Mouse (Mus musculus) stomach, postnatal 0 days (tissue): ENCODE measurements around the gene Ypel2. TPM values are rescaled to one million over a fixed set of nuclear protein-coding genes. Genes with fewer than 3 reads are reported as not detected.

Source experiments
- ATAC-seq: fragments of 200-750 bp; cut with Nextera tagmentation; 2 replicates; pipeline ENCODE4 v1.8.0; 2017; ENCODE audit not compliant: low FRiP score, low TSS enrichment
- DNase-seq: peaks from one replicate; pipeline ENCODE4 v3.0.0-alpha.2; 2016; ENCODE audit warnings: low spot score
- H3K27ac ChIP-seq: fragments of 300-500 bp; sonication (generic); replicated peaks from 2 replicates; pipeline ENCODE4 v1.5.1; 2014; ENCODE audit warnings: mild to moderate bottlenecking, control low read depth
- H3K27me3 ChIP-seq: fragments of 300-500 bp; sonication (generic); 2 replicates; pipeline ENCODE4 v1.6.1; 2014; ENCODE audit warnings: low read length; ENCODE audit not compliant: control insufficient read depth, insufficient read depth
- H3K36me3 ChIP-seq: fragments of 300-500 bp; sonication (generic); 2 replicates; pipeline ENCODE4 v1.6.1; 2014; ENCODE audit warnings: low read length, mixed read lengths; ENCODE audit not compliant: control insufficient read depth, insufficient read depth
- H3K4me1 ChIP-seq: fragments of 300-500 bp; sonication (generic); replicated peaks from 2 replicates; pipeline ENCODE4 v1.6.1; 2014; ENCODE audit warnings: antibody characterized with exemption; ENCODE audit not compliant: control insufficient read depth, insufficient read depth
- H3K4me2 ChIP-seq: fragments of 300-500 bp; sonication (generic); replicated peaks from 2 replicates; pipeline ENCODE4 v1.6.1; 2014; ENCODE audit warnings: low read depth, mild to moderate bottlenecking, control low read depth, moderate library complexity
- H3K4me3 ChIP-seq: fragments of 300-500 bp; sonication (generic); 2 replicates; pipeline ENCODE4 v1.5.1; 2014; ENCODE audit warnings: low read depth, low read length, control low read depth
- H3K9ac ChIP-seq: fragments of 300-500 bp; sonication (generic); 2 replicates; pipeline ENCODE4 v1.6.1; 2014; ENCODE audit warnings: mild to moderate bottlenecking, low read length, control low read depth, mixed read lengths
- H3K9me3 ChIP-seq: fragments of 300-500 bp; sonication (generic); 2 replicates; pipeline ENCODE4 v1.6.1; 2016; ENCODE audit warnings: low read length; ENCODE audit not compliant: control insufficient read depth
- CTCF ChIP-seq: IDR thresholded peaks from 2 replicates; pipeline ENCODE4 v1.5.1; 2016; ENCODE audit warnings: antibody characterized with exemption, low read depth, mild to moderate bottlenecking, moderate library complexity
- EP300 ChIP-seq: optimal IDR thresholded peaks from 2 replicates; pipeline ENCODE3; 2016; ENCODE audit warnings: antibody characterized with exemption
- WGBS: fragments of 180-500 bp; shearing (Covaris S2); extraction: QIAGEN DNeasy Blood & Tissue Kit; methylation state at CpG from one replicate; pipeline ENCODE4 v1.1.7; 2014; 5-methylcytosine and 5-hydroxymethylcytosine counted together
- polyA plus RNA-seq: library from polyadenylated mRNA; unstranded; fragments of >200 nt; fragmentation: Nextera tagmentation; extraction: Ambion mirVana; gene quantifications from 2 replicates; pipeline ENCODE4 v1.2.1, GENCODE M21; 2015

Ypel2 gene
- polyA plus RNA-seq, 1 experiment from 2014 or later, result 4.0 TPM

- WGBS, result 59% methylated on average over 2 of the region's 2 CpGs
- H3K27ac ChIP-seq, result no peak overlapping the region
Measured at GRCm38 (mm10) chr11:86923654-86924053, 69.9 kb downstream of the Ypel2 start.

GRCm38 (mm10) chr11:86922029-86922428 lies 71.5 kb downstream of the Ypel2 start:
- no peak for TF ChIP-seq CTCF
- TF ChIP-seq EP300, result no peak
- Histone ChIP-seq H3K4me1 (0 out of 2 replicates have a peak, but pooled peaks cover 3% of the 10 kb centered on the region), H3K9ac (no peak overlapping the region), H3K9me3 (no peaks in the 10 kb centered on the region), H3K27ac (no peak overlapping the region), H3K36me3 (no peaks in the 10 kb centered on the region), H3K27me3 (no peaks in the 10 kb centered on the region), H3K4me3 (no peak overlapping the region), H3K4me2 (no peak overlapping the region)
- ATAC-seq (no peak), DNase-seq (no peak)
- WGBS, result 86% methylated on average over 2 of the region's 2 CpGs

More at GRCm38 (mm10) chr11:86923654-86924053, 69.9 kb downstream of the Ypel2 start:
- Histone ChIP-seq H3K9ac (no peak overlapping the region), H3K9me3 (no peaks in the 10 kb centered on the region), H3K4me3 (no peak overlapping the region), H3K4me2 (no peak overlapping the region), H3K4me1 (0 out of 2 replicates have a peak, but pooled peaks cover 3% of the 10 kb centered on the region), H3K27me3 (no peaks in the 10 kb centered on the region), H3K36me3 (no peaks in the 10 kb centered on the region)
- TF ChIP-seq CTCF (no peak), EP300 (no peak)
- ATAC-seq (no peak), DNase-seq (no peak)

GRCm38 (mm10) chr11:86921335-86921734 lies 72.2 kb downstream of the Ypel2 start:
- Histone ChIP-seq H3K4me3 (no peak overlapping the region), H3K9ac (no peak overlapping the region), H3K27me3 (no peaks in the 10 kb centered on the region), H3K4me2 (no peak overlapping the region), H3K36me3 (no peaks in the 10 kb centered on the region), H3K9me3 (no peaks in the 10 kb centered on the region), H3K4me1 (0 out of 2 replicates have a peak, but pooled peaks cover 3% of the 10 kb centered on the region), H3K27ac (no peak overlapping the region)
- no peak for ATAC-seq
- 68% methylated on average over 6 of the region's 6 CpGs for WGBS
- DNase-seq, result no peak
- no peak for TF ChIP-seq CTCF
- TF ChIP-seq EP300, result no peak

GRCm38 (mm10) chr11:86920111-86921080 lies 73.1 kb downstream of the Ypel2 start:
- Histone ChIP-seq H3K4me2 (no peak overlapping the region), H3K9me3 (no peaks in the 10 kb centered on the region), H3K27me3 (no peaks in the 10 kb centered on the region), H3K27ac (no peak overlapping the region), H3K4me1 (0 out of 2 replicates have a peak, but pooled peaks cover 3% of the 10 kb centered on the region), H3K4me3 (no peak overlapping the region), H3K9ac (no peak overlapping the region), H3K36me3 (no peaks in the 10 kb centered on the region)
- TF ChIP-seq CTCF (no peak), EP300 (no peak)
- DNase-seq, result no peak
- 68% methylated on average over 20 of the region's 20 CpGs for WGBS
- ATAC-seq, result peak; percentile 38; the same call in 1 of the 2 replicates

GRCm38 (mm10) chr11:86919468-86919867 lies 74.0 kb downstream of the Ypel2 start:
- ATAC-seq (no peak), DNase-seq (no peak)
- Histone ChIP-seq H3K27ac (no peak overlapping the region), H3K9me3 (no peaks in the 10 kb centered on the region), H3K27me3 (no peaks in the 10 kb centered on the region), H3K9ac (no peak overlapping the region), H3K4me3 (no peak overlapping the region), H3K4me2 (no peak overlapping the region), H3K36me3 (no peaks in the 10 kb centered on the region), H3K4me1 (0 out of 2 replicates have a peak, but pooled peaks cover 3% of the 10 kb centered on the region)
- 85% methylated on average over 7 of the region's 7 CpGs for WGBS
- TF ChIP-seq CTCF (no peak), EP300 (no peak)

GRCm38 (mm10) chr11:86917536-86917935 lies 76.0 kb downstream of the Ypel2 start:
- TF ChIP-seq CTCF (peak; percentile 41), EP300 (no peak)
- DNase-seq (no peak), ATAC-seq (no peak)
- no peak overlapping the region for H3K27ac ChIP-seq
- H3K4me1 ChIP-seq, result 0 out of 2 replicates have a peak, but pooled peaks cover 3% of the 10 kb centered on the region
- H3K27me3 ChIP-seq, result no peaks in the 10 kb centered on the region
- no peak overlapping the region for H3K4me3 ChIP-seq
- no peaks in the 10 kb centered on the region for H3K9me3 ChIP-seq
- no peaks in the 10 kb centered on the region for H3K36me3 ChIP-seq
- no peak overlapping the region for H3K9ac ChIP-seq
- H3K4me2 ChIP-seq, result no peak overlapping the region
- 95% methylated on average over 2 of the region's 2 CpGs for WGBS
